Mouse (Mus musculus) kidney, adult 2 months (tissue): Measurements from ENCODE around the gene Gm19426. TPM values are rescaled to one million over a fixed set of nuclear protein-coding genes. Genes with fewer than 3 reads are reported as not detected.

Source experiments
- DNase-seq: peaks from one replicate; pipeline ENCODE4 v3.0.0; 2021
- H3K27ac ChIP-seq: fragments of 200-500 bp; 2 replicates; pipeline ENCODE4 v1.5.1; 2012; ENCODE audit warnings: low read depth, low read length, control low read depth, inconsistent platforms; ENCODE audit not compliant: insufficient read depth
- H3K27me3 ChIP-seq: fragments of 200-500 bp; replicated peaks from 2 replicates; pipeline ENCODE4 v1.6.1; 2012; ENCODE audit warnings: mild to moderate bottlenecking, moderate library complexity, low read length, inconsistent platforms; ENCODE audit not compliant: control insufficient read depth, insufficient read depth
- H3K36me3 ChIP-seq: fragments of 200-500 bp; 2 replicates; pipeline ENCODE4 v1.6.1; 2012; ENCODE audit warnings: mild to moderate bottlenecking, moderate library complexity, low read length, inconsistent platforms; ENCODE audit not compliant: control insufficient read depth, insufficient read depth
- H3K4me1 ChIP-seq: fragments of 200-500 bp; 2 replicates; pipeline ENCODE4 v1.6.1; 2011; ENCODE audit warnings: low read length; ENCODE audit not compliant: control insufficient read depth, insufficient read depth
- H3K4me3 ChIP-seq: fragments of 200-500 bp; 2 replicates; pipeline ENCODE4 v1.5.1; 2011; ENCODE audit warnings: mild to moderate bottlenecking, low read depth, low read length, control low read depth; ENCODE audit not compliant: insufficient read depth
- CTCF ChIP-seq: fragments of 200-500 bp; conservative IDR thresholded peaks from 2 replicates; pipeline ENCODE4 v1.5.1; 2011; ENCODE audit warnings: low read depth, mild to moderate bottlenecking, control low read depth, low read length, moderate library complexity, mixed read lengths; ENCODE audit not compliant: insufficient read depth, insufficient read length
- POLR2A ChIP-seq: fragments of 200-500 bp; IDR thresholded peaks from one replicate; pipeline ENCODE4 v1.6.1; 2011; ENCODE audit warnings: low read depth, low read length, control low read depth
- WGBS: fragments of 180-500 bp; shearing (Covaris S2); methylation state at CpG from one replicate; pipeline ENCODE4 v1.1.7; 2018; 5-methylcytosine and 5-hydroxymethylcytosine counted together
- polyA plus RNA-seq: library from polyadenylated mRNA; depleted of rRNA; stranded (reverse); fragments of >200 nt; gene quantifications from 2 replicates; pipeline ENCODE4 v1.2.3, GENCODE M21; 2012; rRNA removed

Gene Gm19426
- 2.0 TPM in 2 replicates for polyA plus RNA-seq

GRCm38 (mm10) chr2:84743561-84743960 lies at the start of gene Gm19426:
TSS of gene Gm19426 (minus strand) at chr2:84743655.
- peaks cover 3% of the 10 kb centered on the region; the same call in 1 of the 2 replicates for H3K4me1 ChIP-seq
- no peaks in the 10 kb centered on the region for H3K36me3 ChIP-seq
- WGBS: under 1% methylated on average over 25 of the region's 25 CpGs
- peak within 1 kb of the TSS; percentile 51 for H3K27ac ChIP-seq
- TF ChIP-seq POLR2A: no peak
- no peak for TF ChIP-seq CTCF
- peak within 1 kb of the TSS; percentile 71 for H3K4me3 ChIP-seq
- DNase-seq: peak; percentile 90
- no peaks in the 10 kb centered on the region for H3K27me3 ChIP-seq

- Histone ChIP-seq H3K27ac (no peak overlapping the region), H3K27me3 (no peaks in the 10 kb centered on the region), H3K4me1 (no peaks in the 10 kb centered on the region), H3K36me3 (no peaks in the 10 kb centered on the region), H3K4me3 (no peak overlapping the region)
- no peak for DNase-seq
- 83% methylated on average over 3 of the region's 3 CpGs for WGBS
- TF ChIP-seq CTCF (no peak), POLR2A (no peak)
These were observed 49.7 kb upstream of the Gm19426 start for GRCm38 (mm10) chr2:84793154-84793553.

GRCm38 (mm10) chr2:84792516-84792915 lies 49.1 kb upstream of the Gm19426 start:
- Histone ChIP-seq H3K27ac (no peak overlapping the region), H3K4me1 (no peaks in the 10 kb centered on the region), H3K36me3 (no peaks in the 10 kb centered on the region), H3K4me3 (no peak overlapping the region), H3K27me3 (no peaks in the 10 kb centered on the region)
- peak; percentile 25 for DNase-seq
- 43% methylated on average over 3 of the region's 3 CpGs for WGBS
- TF ChIP-seq POLR2A (no peak), CTCF (no peak)

GRCm38 (mm10) chr2:84790418-84790817 lies 47.0 kb upstream of the Gm19426 start:
- 57% methylated on average over 9 of the region's 9 CpGs for WGBS
- H3K27ac ChIP-seq: no peak overlapping the region
- H3K27me3 ChIP-seq: no peaks in the 10 kb centered on the region
- H3K4me3 ChIP-seq: no peak overlapping the region
- no peak for TF ChIP-seq CTCF
- no peak for TF ChIP-seq POLR2A
- no peak for DNase-seq
- H3K4me1 ChIP-seq: no peaks in the 10 kb centered on the region
- no peaks in the 10 kb centered on the region for H3K36me3 ChIP-seq

GRCm38 (mm10) chr2:84788316-84788715 lies 44.9 kb upstream of the Gm19426 start:
- H3K36me3 ChIP-seq: no peaks in the 10 kb centered on the region
- H3K4me1 ChIP-seq: no peaks in the 10 kb centered on the region
- H3K4me3 ChIP-seq: no peak overlapping the region
- H3K27ac ChIP-seq: no peak overlapping the region
- no peaks in the 10 kb centered on the region for H3K27me3 ChIP-seq
- DNase-seq: no peak
- 72% methylated on average over 3 of the region's 3 CpGs for WGBS
- TF ChIP-seq POLR2A (no peak), CTCF (no peak)

- Histone ChIP-seq H3K36me3 (no peaks in the 10 kb centered on the region), H3K27me3 (no peaks in the 10 kb centered on the region), H3K4me1 (no peaks in the 10 kb centered on the region), H3K4me3 (no peak overlapping the region), H3K27ac (peak overlapping the region; percentile 31; the same call in 1 of the 2 replicates)
- TF ChIP-seq CTCF (no peak), POLR2A (no peak)
- DNase-seq: peak; percentile 21
- 68% methylated on average over 3 of the region's 3 CpGs for WGBS
These were observed 40.5 kb upstream of the Gm19426 start for GRCm38 (mm10) chr2:84783840-84784566.

- DNase-seq: no peak
- 79% methylated on average over 1 of the region's 1 CpGs for WGBS
- Histone ChIP-seq H3K4me3 (no peak overlapping the region), H3K4me1 (no peaks in the 10 kb centered on the region), H3K27ac (no peak overlapping the region), H3K36me3 (no peaks in the 10 kb centered on the region), H3K27me3 (no peaks in the 10 kb centered on the region)
- no peak for TF ChIP-seq CTCF
- TF ChIP-seq POLR2A: no peak
These were observed 39.9 kb upstream of the Gm19426 start for GRCm38 (mm10) chr2:84783315-84783714.
